Mouse (Mus musculus): ENCODE results near the gene Alox12.

Gene Alox12

DNA sequence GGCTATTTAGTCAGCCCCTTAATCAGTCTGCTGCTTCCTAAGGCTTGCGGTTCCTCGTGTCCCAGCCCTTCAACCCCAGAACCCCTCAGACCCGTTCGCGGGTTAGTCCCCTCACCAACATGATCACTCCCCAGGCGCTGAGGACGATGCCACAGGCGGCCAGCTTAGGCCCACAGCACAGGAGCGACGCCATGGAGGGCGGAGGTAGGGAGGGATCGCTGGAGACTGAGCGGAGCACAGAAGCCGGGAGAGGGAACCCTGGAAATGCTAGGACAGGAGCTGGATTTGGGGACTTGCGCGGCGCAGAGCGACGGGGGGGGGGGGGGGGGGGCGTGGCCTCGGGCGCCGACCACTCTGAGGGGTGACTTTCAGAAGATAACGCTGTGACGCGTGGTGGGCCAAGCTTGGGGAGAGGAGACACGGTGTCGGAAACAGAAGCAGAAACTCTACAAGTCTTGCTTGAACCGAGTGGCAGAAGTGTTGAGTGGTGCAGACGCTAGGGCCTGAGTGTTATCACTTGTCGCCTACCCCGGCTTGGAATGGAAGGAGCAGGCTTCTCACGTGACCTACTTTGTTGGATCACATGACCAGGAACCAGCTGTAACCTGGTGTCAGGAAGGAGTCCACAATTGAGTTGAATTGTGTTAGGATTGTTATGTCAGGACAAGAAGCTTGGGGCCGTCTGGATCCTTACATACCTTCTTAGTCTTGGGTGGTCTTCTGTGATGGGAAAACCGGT lies 15.4 kb downstream of the Alox12 start, which contains the start of the genes Gm21988 and Rnasek:
Gm21988 (minus strand) TSS at position 290 of the 739 bp plus-strand sequence.
Rnasek (minus strand) TSS at position 302 of the 739 bp plus-strand sequence.
- DNase-seq (ENCODE audit: low read depth, low spot score) = peak; percentile 90

GRCm38 (mm10) chr11:70238591-70239440 lies 16.3 kb downstream of the Alox12 start:
- peak; percentile 54 for DNase-seq (ENCODE audit: low read depth, low spot score)

- DNase-seq (ENCODE audit: low read depth, low spot score) = peak; percentile 98
Observed at GRCm38 (mm10) chr11:70237457-70238167, 17.5 kb downstream of the Alox12 start, which contains the start of gene 0610010K14Rik. Gene 0610010K14Rik (minus strand): TSS chr11:70237914.

- no peak for DNase-seq (ENCODE audit: low read depth, low spot score)
Observed at GRCm38 (mm10) chr11:70236717-70237116, 18.4 kb downstream of the Alox12 start.

DNA sequence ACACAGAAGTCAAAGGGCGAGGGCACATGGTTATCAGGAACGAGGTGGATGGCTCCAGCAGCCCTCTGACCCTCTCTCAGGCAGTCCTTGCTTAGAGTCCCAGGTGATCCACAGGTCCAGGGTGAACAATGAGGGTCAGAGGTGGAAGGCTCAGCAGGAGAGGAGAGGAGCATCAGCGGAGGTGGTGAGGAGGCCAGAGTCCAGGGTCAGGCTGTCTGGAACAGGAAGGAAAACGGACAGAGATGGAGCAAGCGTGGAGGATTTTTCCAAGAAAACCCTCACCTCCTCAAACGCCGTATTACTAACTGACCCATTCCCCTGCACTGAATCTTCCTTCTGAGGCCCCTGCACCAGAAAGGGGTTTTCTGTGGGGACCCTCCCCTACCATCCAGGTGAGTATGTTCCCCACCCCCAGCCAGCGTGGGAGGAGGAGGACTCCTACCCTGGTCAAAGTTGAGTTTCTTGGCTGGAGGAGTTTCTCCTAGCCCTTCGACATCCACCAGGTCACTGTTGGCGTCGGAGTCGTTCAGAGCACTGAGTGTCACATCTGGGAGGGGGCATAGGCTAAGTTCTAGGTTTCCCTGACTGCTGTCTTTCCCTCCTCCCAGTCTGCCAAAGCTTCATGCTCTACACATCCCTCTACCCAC lies 19.8 kb downstream of the Alox12 start:
- no peak for DNase-seq (ENCODE audit: low read depth, low spot score)

DNA sequence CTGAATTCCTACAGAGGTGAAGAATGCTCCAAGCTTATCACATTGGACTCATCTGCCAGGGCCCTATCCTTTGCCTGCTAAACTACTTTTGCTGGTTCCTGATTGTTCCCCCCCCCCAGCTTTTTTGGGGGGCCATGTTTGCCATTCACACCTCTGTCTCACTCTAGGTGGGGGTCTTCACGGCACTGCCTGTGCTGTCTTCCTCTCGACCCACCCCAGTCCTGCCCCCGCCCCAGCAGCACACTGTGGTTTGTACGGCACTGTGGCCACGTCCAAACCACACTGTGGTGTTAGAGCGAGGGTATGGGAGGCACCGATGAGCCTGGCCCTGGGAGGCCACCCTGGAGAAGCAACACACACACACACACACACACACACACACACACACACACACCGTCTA lies 20.7 kb downstream of the Alox12 start:
- no peak for DNase-seq (ENCODE audit: low read depth, low spot score)

- DNase-seq (ENCODE audit: low read depth, low spot score) = no peak
Observed at GRCm38 (mm10) chr11:70234037-70234436, 21.1 kb downstream of the Alox12 start.

GRCm38 (mm10) chr11:70233016-70233415 lies 22.1 kb downstream of the Alox12 start:
- no peak for DNase-seq (ENCODE audit: low read depth, low spot score)

GRCm38 (mm10) chr11:70232546-70232945 lies 22.6 kb downstream of the Alox12 start:
- no peak for DNase-seq (ENCODE audit: low read depth, low spot score)

DNA sequence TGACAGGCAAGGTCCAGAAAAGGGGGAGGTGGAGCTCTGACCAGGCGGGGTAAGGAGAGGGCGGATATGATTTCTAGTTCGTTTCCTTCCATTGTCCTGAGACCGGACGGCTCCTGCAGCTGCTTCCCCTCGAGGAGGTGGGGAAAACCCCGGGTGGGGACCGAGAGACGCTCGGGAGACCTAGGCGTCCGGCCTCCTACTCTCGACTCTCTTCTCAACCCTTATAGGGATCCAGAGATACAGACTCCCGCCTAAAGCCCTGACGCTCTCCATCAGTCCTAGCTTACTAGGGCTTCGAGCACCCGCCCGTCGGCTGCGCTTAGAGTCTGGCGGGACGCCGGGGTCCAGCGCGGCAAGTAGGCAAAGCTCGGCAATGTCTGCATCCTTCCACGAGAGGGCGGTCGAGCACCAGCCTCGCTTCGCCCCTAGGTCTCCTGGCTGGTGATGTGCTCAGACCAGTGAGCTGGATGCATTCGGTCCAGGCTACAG lies 24.9 kb downstream of the Alox12 start:
- peak; percentile 84 for DNase-seq (ENCODE audit: low read depth, low spot score)

GRCm38 (mm10) chr11:70229260-70230010 lies 25.7 kb downstream of the Alox12 start, which contains the start of gene Bcl6b:
Gene Bcl6b (minus strand): TSS chr11:70229798.
- no peak for DNase-seq (ENCODE audit: low read depth, low spot score)

GRCm38 (mm10) chr11:70228828-70229227 lies 26.3 kb downstream of the Alox12 start:
- DNase-seq (ENCODE audit: low read depth, low spot score) = no peak

- no peak for DNase-seq (ENCODE audit: low read depth, low spot score)
Observed at GRCm38 (mm10) chr11:70227661-70228245, 27.4 kb downstream of the Alox12 start.

- DNase-seq (ENCODE audit: low read depth, low spot score) = no peak
Observed at GRCm38 (mm10) chr11:70227126-70227525, 28.0 kb downstream of the Alox12 start.

- no peak for DNase-seq (ENCODE audit: low read depth, low spot score)
Observed at GRCm38 (mm10) chr11:70226602-70226890, 28.6 kb downstream of the Alox12 start.

GRCm38 (mm10) chr11:70225798-70226601 lies 29.2 kb downstream of the Alox12 start:
- DNase-seq (ENCODE audit: low read depth, low spot score) = no peak

GRCm38 (mm10) chr11:70223724-70224123 lies 31.4 kb downstream of the Alox12 start:
- no peak for DNase-seq (ENCODE audit: low read depth, low spot score)

DNA sequence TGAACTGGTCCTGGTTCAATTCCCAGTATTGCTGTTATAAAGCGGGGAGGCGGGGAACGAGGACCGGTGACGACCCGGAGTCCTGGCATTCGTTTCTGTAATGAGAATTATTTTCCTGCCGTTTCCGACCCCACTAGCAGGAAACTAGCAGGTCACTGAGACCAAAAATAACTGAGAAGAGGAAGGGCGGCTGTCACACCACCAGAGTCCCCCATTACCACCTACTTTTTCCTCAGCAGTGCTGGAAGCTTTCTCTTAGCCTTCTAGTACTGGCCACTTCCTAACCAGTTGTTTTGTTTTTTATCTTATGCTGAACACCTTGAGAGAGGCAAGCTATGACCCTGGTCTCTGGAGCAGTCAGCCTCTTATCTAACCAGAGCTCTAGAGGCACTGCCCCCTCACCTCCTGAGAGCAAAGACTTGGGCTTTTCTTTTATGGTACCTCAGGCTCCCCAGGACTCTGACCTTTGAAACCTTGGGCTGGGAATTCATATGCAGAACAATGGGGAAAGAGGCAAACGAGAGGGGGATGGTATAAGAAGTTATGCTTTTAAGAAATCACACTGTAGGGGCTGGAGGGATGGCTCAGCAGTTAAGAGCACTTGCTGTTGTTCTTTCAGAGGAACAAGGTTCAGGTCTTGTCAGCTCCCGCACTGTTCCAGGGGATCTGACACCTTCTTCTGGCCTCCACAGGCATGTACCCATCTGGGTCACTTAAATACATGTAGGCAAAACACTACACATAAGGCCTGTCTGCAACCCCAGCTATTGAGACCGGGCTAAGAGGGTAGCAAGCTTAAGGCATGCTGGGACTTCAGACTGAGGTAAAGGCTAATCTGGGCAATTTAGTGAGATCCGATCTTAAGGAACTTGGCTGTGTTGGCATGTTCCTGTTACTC lies 33.3 kb downstream of the Alox12 start:
- DNase-seq (ENCODE audit: low read depth, low spot score) = peak; percentile 9

All from A20 (cell line).